Mouse (Mus musculus): ENCODE data around the gene Ccdc6.
"Not testable (repeated sequence)": the region's sequence is repeated elsewhere in the genome, so short reads cannot be mapped to it uniquely, and the experiment has no call there.

The Ccdc6 gene

DNA sequence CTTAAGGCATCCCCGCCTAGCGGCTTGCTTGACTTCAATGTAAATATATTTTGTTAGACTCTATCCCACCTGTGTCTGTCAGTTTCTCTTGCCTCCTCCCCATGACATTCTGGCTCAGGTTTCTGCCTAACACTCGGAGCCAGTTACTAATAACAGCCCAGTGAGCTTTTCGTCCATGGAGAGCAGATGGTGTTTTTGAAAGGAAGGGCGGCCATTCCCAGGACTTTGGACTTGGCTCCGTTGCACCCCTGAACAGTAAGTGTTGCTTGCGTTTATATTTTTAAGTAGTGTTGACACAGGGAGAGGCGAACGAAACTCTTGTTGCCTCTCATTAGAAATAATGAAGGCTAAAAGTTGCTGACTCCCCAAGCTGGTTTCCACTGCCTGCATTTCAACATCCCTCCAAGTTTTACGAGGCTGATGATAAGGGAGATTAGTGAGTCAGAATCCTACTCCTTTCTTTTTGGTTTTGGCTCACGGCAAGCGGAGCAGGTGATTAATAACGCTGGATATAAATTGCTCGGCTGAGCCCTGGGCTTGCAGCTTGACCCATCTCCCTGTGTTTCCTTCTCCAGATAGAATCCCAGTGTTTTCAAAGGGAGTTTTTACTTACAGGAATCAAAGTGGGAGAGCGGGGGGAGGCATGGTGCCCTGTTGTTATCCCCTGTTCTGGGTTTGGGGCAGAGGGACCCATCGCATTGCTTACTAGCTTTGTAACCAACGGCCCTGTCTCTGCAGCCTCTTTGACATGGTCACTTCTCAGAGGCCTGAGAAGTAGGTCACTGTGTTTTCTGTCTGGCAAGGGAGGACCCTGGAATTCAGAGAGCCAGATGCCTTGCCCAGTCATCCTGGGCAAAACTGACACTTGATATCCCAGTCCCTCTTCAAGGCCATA, 107.8 kb downstream of the Ccdc6 start, which contains the start of gene Mrln:
TSS of gene Mrln (plus strand) at position 160 of the 895 bp plus-strand sequence.
- DNase-seq (ENCODE audit: low spot score in 2 of 2), result no peak

DNA sequence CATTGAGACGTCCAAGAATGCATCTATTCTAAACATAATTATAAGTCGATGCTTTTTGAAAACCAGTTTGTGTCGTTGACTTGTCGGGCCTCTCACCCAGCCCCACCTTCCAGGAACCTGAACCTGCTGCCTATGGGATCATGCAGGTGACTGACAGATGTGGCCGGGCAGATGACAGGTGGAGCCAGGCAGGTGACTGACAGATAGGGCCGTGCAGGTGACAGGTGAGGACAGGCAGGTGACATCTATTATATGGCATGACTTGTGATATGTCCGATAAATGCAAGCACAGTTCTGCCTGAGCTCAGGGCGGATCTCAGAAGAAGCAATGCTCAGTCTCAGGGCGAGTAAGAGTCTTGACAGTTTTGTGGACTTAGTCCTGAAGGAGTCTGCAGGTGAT, 114.4 kb downstream of the Ccdc6 start:
- no peak for DNase-seq (ENCODE audit: low spot score in 2 of 2)

DNA sequence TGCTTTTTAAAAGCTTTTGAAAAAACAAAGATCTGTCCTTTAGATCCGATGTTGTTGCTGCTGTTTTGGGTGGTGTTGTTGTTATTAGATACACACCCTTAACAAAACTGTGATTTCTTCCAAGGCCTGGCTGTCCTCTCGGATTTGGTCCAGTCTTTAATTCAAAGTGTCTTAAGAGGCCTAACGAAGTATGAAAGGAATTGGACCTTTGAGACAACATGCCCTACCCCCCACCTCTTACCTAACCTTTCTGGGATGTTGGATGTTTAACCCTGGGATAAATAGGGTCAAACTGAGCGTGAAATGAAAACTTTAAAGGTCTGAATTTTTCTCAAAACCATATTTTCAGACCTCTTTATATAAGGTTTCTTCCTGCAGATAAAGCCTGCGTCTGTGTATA, 124.0 kb downstream of the Ccdc6 start:
- no peak for DNase-seq (ENCODE audit: low spot score in 2 of 2)

DNA sequence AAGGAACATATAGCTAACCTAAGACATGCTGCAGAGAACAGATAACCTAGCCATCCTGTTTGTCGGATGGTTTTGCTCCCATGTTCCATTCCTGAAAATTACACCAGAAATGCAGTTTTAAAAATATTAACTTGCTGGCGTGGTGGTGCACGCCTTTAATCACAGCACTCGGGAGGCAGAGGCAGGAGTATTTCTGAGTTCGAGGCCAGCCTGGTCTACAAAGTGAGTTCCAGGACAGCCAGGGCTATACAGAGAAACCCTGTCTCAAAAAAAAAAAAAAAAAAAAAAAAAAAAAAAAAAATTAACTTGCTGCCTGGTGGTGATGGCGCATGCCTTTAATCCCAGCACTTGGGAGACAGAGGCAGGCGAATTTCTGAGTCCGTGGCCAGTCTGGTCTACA, 125.3 kb downstream of the Ccdc6 start:
- not testable (repeated sequence) for DNase-seq (ENCODE audit: low spot score in 2 of 2)

DNA sequence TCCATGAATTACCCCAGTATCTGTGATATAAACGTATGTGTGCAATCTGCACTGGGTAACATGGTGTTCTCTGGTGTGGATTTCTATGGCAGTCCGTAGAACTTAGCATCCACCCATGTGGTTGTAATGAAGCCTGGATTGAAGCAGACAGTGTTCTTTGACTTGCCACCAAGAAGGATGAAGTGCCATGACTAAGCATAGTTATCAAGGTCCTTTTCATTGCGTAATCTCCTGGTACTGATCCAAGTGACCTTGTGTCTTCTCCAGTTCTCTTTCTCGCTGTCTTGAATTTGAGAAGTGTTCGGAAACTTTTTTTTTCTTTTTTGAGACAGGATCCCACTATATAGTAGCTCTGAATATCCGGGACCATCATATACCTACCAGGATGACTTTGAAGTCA, 127.7 kb downstream of the Ccdc6 start:
- DNase-seq (ENCODE audit: low spot score in 2 of 2), result no peak

DNA sequence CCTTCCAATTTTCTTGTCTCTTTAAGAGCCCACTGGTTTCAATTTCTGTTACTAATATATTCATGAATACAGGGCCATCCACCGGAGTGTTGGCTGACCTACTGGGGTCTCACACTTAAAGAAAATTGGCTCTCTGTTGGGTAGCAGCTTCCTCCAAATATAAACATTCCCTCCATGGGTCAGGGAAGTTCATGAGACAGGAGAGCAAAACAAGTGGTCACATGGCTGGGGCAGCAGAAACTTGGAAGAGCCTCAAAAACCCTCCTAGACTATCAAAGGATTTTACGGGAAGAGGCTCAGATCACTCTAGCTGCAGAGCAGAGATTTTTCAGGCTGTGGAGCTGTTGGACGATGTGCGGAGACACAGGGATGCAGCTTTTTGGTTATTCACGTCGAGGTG, 128.8 kb downstream of the Ccdc6 start:
- no peak for DNase-seq (ENCODE audit: low spot score in 2 of 2)

DNA sequence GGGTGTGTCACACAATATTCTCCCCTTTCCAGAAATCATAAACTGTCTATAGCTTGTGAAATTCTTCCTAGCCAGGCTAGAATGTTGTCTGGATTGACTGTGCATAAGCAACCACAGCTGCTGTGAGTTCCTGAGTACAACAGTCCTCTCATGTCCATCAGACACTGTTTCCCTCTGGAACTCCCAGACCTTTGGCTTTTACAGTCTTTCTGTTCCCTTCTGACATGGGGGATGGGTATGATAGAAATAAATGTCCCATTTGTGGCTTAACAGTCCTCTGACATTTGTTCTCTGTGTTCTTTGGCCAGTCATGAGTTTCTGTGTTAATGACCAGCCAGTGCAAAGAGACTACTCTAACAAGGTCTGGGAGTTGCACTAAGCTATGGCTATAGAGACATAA, 129.7 kb downstream of the Ccdc6 start:
- no peak for DNase-seq (ENCODE audit: low spot score in 2 of 2)

DNA sequence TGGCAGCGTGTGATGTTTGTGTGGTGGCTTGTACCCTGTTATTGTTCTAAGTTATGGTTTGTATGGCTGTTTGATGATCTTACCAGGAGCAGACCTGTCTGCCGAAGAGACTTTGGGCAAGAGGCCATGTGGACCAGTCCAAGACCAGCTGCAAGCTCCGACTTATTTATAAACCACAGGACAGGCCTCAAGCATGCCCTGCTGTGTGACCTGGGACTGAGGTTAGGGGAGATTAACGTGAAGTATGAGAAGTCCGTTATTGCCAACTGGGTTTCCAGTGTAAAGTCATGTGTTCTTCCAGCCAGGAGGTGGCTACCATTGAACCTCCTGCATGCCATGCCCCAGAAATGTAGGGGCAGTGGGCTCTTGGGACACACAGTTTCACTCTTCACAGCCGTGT, 133.4 kb downstream of the Ccdc6 start:
- no peak for DNase-seq (ENCODE audit: low spot score in 2 of 2)

DNA sequence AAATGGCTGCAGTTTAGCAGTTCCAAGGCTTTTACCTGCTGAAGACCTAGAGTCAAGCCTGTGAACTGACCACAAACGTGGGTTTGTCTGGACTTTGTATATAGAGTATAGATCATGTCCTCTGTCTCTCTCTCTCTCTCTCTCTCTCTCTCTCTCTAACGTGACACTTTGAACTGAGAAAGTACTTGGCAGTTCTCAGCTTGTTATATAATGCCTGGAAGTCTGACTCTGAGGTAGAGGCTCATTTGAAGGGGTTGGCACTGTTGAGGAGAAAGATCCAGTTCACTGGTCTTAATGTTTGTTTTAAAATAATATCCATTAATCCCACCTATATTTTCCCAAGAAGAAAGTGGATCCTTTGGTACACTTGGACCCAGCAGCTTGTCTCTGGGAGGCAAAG, 141.0 kb downstream of the Ccdc6 start:
- DNase-seq (ENCODE audit: low spot score in 2 of 2), result no peak

Measured in frontal cortex, postnatal 36 days (tissue).